Mouse (Mus musculus) midbrain, embryonic 15.5 days (tissue): ENCODE measurements at regions not wholly inside any gene's neighbourhood (a gene's known extent, or its start where the extent isn't known, plus 50 kb on each side); places are given as distances from the start of the nearest gene placed in this dataset.
"Not testable (repeated sequence)": the region's sequence is repeated elsewhere in the genome, so short reads cannot be mapped to it uniquely, and the experiment has no call there.

Source experiments
- ATAC-seq: fragments of 200-750 bp; cut with Nextera tagmentation; replicated peaks from 2 replicates; pipeline ENCODE4 v1.8.0; 2017; ENCODE audit warnings: moderate TSS enrichment
- H3K27ac ChIP-seq: fragments of 300-500 bp; sonication (generic); 2 replicates; pipeline ENCODE4 v1.5.1; 2015; ENCODE audit warnings: mild to moderate bottlenecking, inconsistent platforms
- H3K27me3 ChIP-seq: fragments of 300-500 bp; sonication (generic); replicated peaks from 2 replicates; pipeline ENCODE4 v1.6.1; 2015; ENCODE audit warnings: inconsistent platforms
- H3K36me3 ChIP-seq: fragments of 300-500 bp; sonication (generic); replicated peaks from 2 replicates; pipeline ENCODE4 v1.6.1; 2015; ENCODE audit warnings: inconsistent platforms
- H3K4me1 ChIP-seq: fragments of 300-500 bp; sonication (generic); 2 replicates; pipeline ENCODE4 v1.6.1; 2015; ENCODE audit warnings: inconsistent platforms
- H3K4me2 ChIP-seq: fragments of 300-500 bp; sonication (generic); 2 replicates; pipeline ENCODE4 v1.6.1; 2015; ENCODE audit warnings: inconsistent platforms, mild to moderate bottlenecking, moderate library complexity
- H3K4me3 ChIP-seq: fragments of 300-500 bp; sonication (generic); 2 replicates; pipeline ENCODE4 v1.5.1; 2015; ENCODE audit warnings: mild to moderate bottlenecking, inconsistent platforms
- H3K9ac ChIP-seq: fragments of 300-500 bp; sonication (generic); 2 replicates; pipeline ENCODE4 v1.6.1; 2015; ENCODE audit warnings: mild to moderate bottlenecking, inconsistent platforms
- H3K9me3 ChIP-seq: fragments of 300-500 bp; sonication (generic); 2 replicates; pipeline ENCODE4 v1.6.1; 2016; ENCODE audit warnings: inconsistent platforms
- WGBS: fragments of 180-500 bp; shearing (Covaris S2); methylation state at CpG from one replicate; pipeline ENCODE4 v1.1.7; 2015; ENCODE audit warnings: mixed read lengths; 5-methylcytosine and 5-hydroxymethylcytosine counted together

- Histone ChIP-seq H3K9me3 (0 out of 2 replicates have a peak, but pooled peaks cover under 1% of the 10 kb centered on the region), H3K27me3 (no peaks in the 10 kb centered on the region), H3K36me3 (no peaks in the 10 kb centered on the region), H3K4me2 (no peak overlapping the region), H3K9ac (no peak overlapping the region), H3K4me1 (no peaks in the 10 kb centered on the region), H3K27ac (no peak overlapping the region), H3K4me3 (no peak overlapping the region)
- peak; percentile 67; the same call in 1 of the 2 replicates for ATAC-seq
- WGBS = 67% methylated on average over 5 of the region's 5 CpGs
Observed at GRCm38 (mm10) chr3:22551516-22551915, 475.1 kb downstream of the Tbl1xr1 start.

GRCm38 (mm10) chr3:22559556-22559955 is 483.1 kb downstream of the Tbl1xr1 start:
- 68% methylated on average over 6 of the region's 6 CpGs for WGBS

GRCm38 (mm10) chr3:22560476-22561170 is 484.2 kb downstream of the Tbl1xr1 start:
- not testable (repeated sequence) for H3K4me2 ChIP-seq, H3K9ac ChIP-seq, ATAC-seq, H3K27ac ChIP-seq, H3K4me3 ChIP-seq, H3K36me3 ChIP-seq, H3K9me3 ChIP-seq, H3K27me3 ChIP-seq, H3K4me1 ChIP-seq
- 91% methylated on average over 4 of the region's 4 CpGs for whole genome bisulfite sequencing

More at GRCm38 (mm10) chr3:22559556-22559955, 483.1 kb downstream of the Tbl1xr1 start:
- H3K9me3 ChIP-seq = peaks cover 6% of the 10 kb centered on the region; the same call in 1 of the 2 replicates
- no peak overlapping the region for H3K9ac ChIP-seq
- H3K4me1 ChIP-seq = no peaks in the 10 kb centered on the region
- H3K4me2 ChIP-seq = no peak overlapping the region
- no peak overlapping the region for H3K4me3 ChIP-seq
- H3K27me3 ChIP-seq = no peaks in the 10 kb centered on the region
- no peak overlapping the region for H3K27ac ChIP-seq
- H3K36me3 ChIP-seq = no peaks in the 10 kb centered on the region
- ATAC-seq = no peak
